Mouse (Mus musculus) testis, adult 2 months (tissue): ENCODE results near the gene Satb1. TPM values are rescaled to one million over a fixed set of nuclear protein-coding genes. Genes with fewer than 3 reads are reported as not detected.
A peak's percentile ranks its signal among the peaks of the same experiment; 100 is the strongest.

Experiments
- H3K27ac ChIP-seq: fragments of 200-500 bp; 2 replicates; pipeline ENCODE4 v1.5.1; 2012; ENCODE audit warnings: low read depth, low read length; ENCODE audit not compliant: control insufficient read depth, insufficient read depth
- H3K27me3 ChIP-seq: fragments of 200-500 bp; 2 replicates; pipeline ENCODE4 v1.6.1; 2012; ENCODE audit warnings: mild to moderate bottlenecking, low read length, moderate library complexity; ENCODE audit not compliant: control insufficient read depth, insufficient read depth
- H3K36me3 ChIP-seq: fragments of 200-500 bp; 2 replicates; pipeline ENCODE4 v1.6.1; 2012; ENCODE audit warnings: mild to moderate bottlenecking, low read length; ENCODE audit not compliant: control insufficient read depth, insufficient read depth
- H3K4me1 ChIP-seq: fragments of 200-500 bp; 2 replicates; pipeline ENCODE4 v1.6.1; 2012; ENCODE audit warnings: low read length; ENCODE audit not compliant: control insufficient read depth, insufficient read depth
- H3K4me3 ChIP-seq: fragments of 200-500 bp; 2 replicates; pipeline ENCODE4 v1.5.1; 2012; ENCODE audit warnings: low read depth, mild to moderate bottlenecking, low read length, moderate library complexity, mixed read lengths; ENCODE audit not compliant: control insufficient read depth
- CTCF ChIP-seq: fragments of 200-500 bp; IDR thresholded peaks from 2 replicates; pipeline ENCODE4 v1.5.1; 2012; ENCODE audit warnings: low read depth, mild to moderate bottlenecking, inconsistent platforms, low read length, moderate library complexity; ENCODE audit not compliant: control insufficient read depth, insufficient read depth, insufficient replicate concordance
- POLR2A ChIP-seq: fragments of 200-500 bp; IDR thresholded peaks from 2 replicates; pipeline ENCODE4 v1.6.1; 2012; ENCODE audit warnings: low read depth, mild to moderate bottlenecking, inconsistent platforms, low read length, moderate library complexity; ENCODE audit not compliant: control insufficient read depth
- polyA plus RNA-seq: library from polyadenylated mRNA; depleted of rRNA; stranded (reverse); fragments of >200 nt; gene quantifications from 2 replicates; pipeline ENCODE4 v1.2.3, GENCODE M21; 2012

The Satb1 gene
- polyA plus RNA-seq, 1 experiment: 1.0 TPM

DNA sequence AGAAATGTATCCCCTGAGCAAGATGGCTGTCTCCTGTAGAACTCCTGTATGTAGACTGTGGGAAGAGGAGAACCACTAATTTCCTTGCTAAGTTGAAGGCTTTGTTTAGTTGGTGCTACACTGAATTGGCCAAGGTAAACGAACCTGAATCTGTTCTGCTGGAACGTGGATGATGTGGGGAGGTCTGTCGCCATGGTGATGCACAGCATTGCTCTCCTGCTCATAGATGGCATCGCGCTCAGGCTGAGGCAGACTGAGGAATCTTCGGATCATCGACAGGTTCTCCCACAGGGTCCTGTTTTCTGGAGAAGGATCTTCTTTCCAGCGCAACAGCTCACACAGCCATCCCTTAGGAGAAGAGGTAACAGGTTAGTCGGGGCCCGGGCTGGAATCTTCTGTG lies 90.6 kb downstream of the Satb1 start:
- Histone ChIP-seq H3K27me3 (no peaks in the 10 kb centered on the region), H3K4me3 (no peak overlapping the region), H3K4me1 (no peaks in the 10 kb centered on the region), H3K27ac (no peak overlapping the region), H3K36me3 (no peaks in the 10 kb centered on the region)
- TF ChIP-seq POLR2A: no peak
- no peak for TF ChIP-seq CTCF

DNA sequence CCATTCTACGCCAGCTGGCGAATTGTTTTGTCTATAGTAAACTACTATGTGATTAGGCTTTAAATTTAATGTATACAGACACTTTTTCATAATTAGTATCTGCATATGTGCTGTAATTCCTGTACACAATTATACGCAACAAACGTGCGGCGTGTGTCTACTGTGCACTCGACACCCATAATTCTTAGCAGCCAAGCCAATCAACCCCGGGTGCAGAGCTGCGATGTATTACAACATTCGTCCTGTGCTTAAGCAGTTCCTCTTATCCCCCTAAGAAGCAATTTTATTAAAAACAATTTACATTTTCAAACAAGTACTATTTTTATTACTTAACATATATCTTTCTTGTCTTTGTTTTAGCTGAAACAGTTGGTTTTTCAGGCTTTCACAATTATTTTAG lies 92.0 kb downstream of the Satb1 start:
- H3K27me3 ChIP-seq: no peaks in the 10 kb centered on the region
- no peaks in the 10 kb centered on the region for H3K36me3 ChIP-seq
- no peaks in the 10 kb centered on the region for H3K4me1 ChIP-seq
- no peak overlapping the region for H3K27ac ChIP-seq
- no peak overlapping the region for H3K4me3 ChIP-seq
- TF ChIP-seq POLR2A: no peak
- TF ChIP-seq CTCF: no peak

DNA sequence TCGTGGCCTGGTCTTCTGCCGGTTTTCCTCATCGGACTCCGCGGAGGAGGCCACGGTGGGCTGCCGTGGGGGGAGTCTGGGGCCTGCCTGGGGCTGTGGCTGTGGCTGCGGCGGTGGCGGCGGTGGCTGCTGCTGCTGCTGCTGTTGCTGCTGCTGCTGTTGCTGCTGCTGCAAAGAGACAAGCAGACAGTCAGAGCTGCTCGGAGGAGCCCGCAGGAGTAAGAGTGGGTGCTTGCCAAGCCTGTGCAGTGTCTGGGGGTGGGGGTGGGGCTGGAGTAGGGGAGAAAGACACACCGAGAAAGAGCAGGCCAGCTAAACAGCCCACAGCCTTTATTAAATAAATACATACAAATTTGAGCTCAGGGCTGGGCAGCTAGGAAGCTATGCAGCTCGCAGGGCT lies 92.8 kb downstream of the Satb1 start:
- no peaks in the 10 kb centered on the region for H3K27me3 ChIP-seq
- H3K27ac ChIP-seq: no peak overlapping the region
- TF ChIP-seq CTCF: no peak
- no peak for TF ChIP-seq POLR2A
- H3K4me3 ChIP-seq: peak overlapping the region; percentile 51
- H3K4me1 ChIP-seq: no peaks in the 10 kb centered on the region
- no peaks in the 10 kb centered on the region for H3K36me3 ChIP-seq

DNA sequence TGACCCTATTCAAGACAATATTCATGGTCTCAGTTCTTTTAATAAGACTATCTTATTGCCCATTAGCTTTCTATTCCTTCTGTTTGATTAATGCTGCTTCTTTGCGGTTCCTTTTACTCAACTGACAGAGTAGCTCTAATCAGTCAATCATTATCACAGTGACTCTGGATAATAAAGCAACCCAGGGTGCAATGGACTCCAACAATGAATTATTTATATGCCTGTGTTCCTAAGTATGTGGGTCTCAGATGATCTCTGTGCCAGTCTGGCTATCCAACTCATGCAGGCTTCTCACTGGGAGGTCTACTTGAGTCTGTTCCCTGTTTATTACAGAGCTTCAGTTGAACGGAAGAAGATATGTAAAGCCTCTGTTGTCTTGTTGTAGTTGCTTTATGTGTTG lies 108.6 kb downstream of the Satb1 start:
- no peak overlapping the region for H3K27ac ChIP-seq
- no peaks in the 10 kb centered on the region for H3K4me1 ChIP-seq
- no peaks in the 10 kb centered on the region for H3K36me3 ChIP-seq
- H3K4me3 ChIP-seq: no peak overlapping the region
- TF ChIP-seq CTCF (no peak), POLR2A (no peak)
- no peaks in the 10 kb centered on the region for H3K27me3 ChIP-seq

- H3K4me3 ChIP-seq: no peak overlapping the region
- no peak overlapping the region for H3K27ac ChIP-seq
- no peaks in the 10 kb centered on the region for H3K27me3 ChIP-seq
- no peaks in the 10 kb centered on the region for H3K4me1 ChIP-seq
- no peaks in the 10 kb centered on the region for H3K36me3 ChIP-seq
- no peak for TF ChIP-seq POLR2A
- no peak for TF ChIP-seq CTCF
Observed at GRCm38 (mm10) chr17:51695711-51696110, 137.4 kb downstream of the Satb1 start.

DNA sequence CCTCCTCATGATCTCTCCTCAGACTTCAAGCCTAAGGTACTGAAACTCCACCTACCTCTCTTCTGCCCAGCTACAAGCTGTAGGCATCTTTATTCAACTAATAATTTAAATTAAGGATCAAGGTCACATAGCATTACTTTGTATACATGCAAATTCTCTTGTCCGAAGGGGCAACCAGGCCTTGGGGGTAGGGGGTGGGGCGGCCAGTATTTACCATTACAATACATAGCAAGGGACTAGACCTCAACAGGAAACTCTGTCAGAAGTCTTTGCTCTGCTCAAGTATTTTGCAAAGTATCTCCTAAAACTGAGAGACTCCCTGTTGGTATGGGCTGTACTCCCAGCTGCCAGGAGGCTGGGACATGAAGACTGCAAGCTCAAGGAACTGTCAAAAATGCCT lies 137.8 kb downstream of the Satb1 start:
- Histone ChIP-seq H3K27me3 (no peaks in the 10 kb centered on the region), H3K4me3 (no peak overlapping the region), H3K4me1 (no peaks in the 10 kb centered on the region), H3K36me3 (no peaks in the 10 kb centered on the region), H3K27ac (no peak overlapping the region)
- TF ChIP-seq POLR2A (no peak), CTCF (no peak)

GRCm38 (mm10) chr17:51690526-51690925 lies 142.6 kb downstream of the Satb1 start:
- H3K36me3 ChIP-seq: no peaks in the 10 kb centered on the region
- H3K4me1 ChIP-seq: no peaks in the 10 kb centered on the region
- H3K27me3 ChIP-seq: no peaks in the 10 kb centered on the region
- TF ChIP-seq POLR2A (no peak), CTCF (no peak)
- no peak overlapping the region for H3K27ac ChIP-seq
- H3K4me3 ChIP-seq: no peak overlapping the region

- no peaks in the 10 kb centered on the region for H3K27me3 ChIP-seq
- H3K27ac ChIP-seq: no peak overlapping the region
- no peaks in the 10 kb centered on the region for H3K36me3 ChIP-seq
- H3K4me3 ChIP-seq: no peak overlapping the region
- TF ChIP-seq POLR2A (no peak), CTCF (no peak)
- no peaks in the 10 kb centered on the region for H3K4me1 ChIP-seq
Observed at GRCm38 (mm10) chr17:51687226-51687625, 145.9 kb downstream of the Satb1 start.
